Mouse (Mus musculus): ENCODE data around the gene Susd4. TPM values are rescaled to one million over a fixed set of nuclear protein-coding genes. Genes with fewer than 3 reads are reported as not detected.

Gene Susd4
- total RNA-seq, 2 experiments from 2014 or later: 99.5 to 102 TPM

DNA sequence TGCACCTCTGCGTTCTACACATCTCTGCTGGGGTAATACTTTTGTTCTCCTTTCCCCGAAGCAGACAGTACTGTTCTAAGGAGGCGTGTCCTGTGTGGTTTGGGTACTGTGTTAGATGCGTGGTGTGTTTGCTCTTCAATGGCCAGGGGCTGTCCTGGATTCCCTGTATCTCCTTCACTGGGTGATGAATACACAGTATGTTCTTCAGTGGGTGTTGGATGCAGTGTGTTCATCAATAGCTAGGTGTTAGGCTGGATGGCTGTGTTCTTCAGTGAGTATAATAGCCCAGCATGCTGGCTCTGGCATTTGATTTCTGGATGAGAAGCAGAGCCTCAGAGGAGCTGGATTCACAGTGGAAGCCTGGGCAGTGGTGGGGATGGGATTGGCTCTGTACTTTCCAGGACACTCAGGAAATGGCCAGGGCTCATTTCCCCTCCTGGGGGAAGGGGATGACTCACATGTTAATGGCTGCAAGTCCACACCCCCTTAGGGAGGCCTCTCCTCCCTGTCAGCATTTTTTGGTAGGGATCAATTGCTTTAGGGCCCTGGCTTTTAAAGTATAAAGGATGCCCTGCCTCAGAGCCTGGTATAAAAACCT, 75.8 kb downstream of the Susd4 start:
- intact Hi-C loops (cut with DNase I): no loop called here
- no peak for DNase-seq (ENCODE audit: low spot score in 2 of 2)

DNA sequence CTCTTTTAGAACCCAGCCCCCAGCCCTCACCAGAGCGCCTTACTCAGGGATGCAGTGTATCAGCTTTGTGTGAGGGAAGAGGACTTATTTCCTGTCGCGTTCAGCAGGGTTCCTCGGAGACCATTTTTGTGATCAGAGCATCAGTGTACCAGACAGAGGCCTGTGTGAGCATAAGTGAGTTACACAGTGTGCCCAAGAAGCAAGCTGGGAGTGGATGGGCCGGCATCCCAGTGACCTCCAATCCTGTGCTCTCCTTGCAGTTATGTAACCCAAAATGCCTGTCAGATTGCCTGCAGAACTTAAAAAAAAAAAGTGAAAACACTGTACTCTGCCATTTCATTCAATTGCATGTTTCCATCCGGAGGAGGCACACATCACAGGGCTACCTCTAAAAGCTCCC, 76.4 kb downstream of the Susd4 start:
- DNase-seq (ENCODE audit: low spot score in 2 of 2): peak in 1 of 2 experiments; percentile 28
- intact Hi-C loops (cut with DNase I): no loop called here

DNA sequence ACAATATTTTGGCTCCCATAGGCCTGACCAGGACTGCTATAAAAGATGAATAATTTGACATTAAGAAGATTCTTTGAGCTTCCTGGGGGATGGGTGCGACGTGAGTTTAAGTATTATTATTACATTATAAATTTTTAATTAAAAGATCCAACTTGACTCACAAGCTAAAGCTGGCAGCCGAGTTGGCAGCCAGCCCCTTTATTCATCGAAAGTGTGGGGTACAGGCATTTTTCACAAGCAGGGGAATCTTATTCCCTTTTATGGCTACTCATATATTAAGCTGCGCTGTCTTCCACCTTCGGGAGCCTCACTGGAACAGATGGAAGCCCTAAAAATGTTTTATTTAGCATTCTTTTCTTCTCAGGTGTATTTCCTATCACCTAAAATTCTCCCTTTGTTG, 76.9 kb downstream of the Susd4 start:
- intact Hi-C loops (cut with DNase I): no loop called here

DNA sequence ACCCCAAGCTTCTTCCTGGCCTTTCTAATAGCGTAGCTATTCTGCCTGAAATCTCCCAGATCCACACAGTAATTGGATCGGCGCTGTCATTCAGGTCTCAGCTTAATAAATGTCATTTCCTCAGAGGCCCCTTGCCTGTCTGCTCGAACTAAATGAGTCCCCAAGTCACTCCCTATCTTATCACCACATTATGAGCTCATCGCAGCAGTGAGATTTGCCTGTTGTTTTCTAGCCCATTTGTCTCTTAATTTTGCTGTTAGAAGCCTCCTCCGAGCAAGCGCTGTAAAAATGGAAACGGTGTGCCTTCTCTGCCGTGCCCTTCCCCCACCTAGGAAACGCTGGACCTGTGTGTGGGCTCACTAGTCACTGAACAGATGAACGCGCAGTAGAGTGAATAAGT, 85.9 kb downstream of the Susd4 start:
- intact Hi-C loops (cut with DNase I): no loop called here
- DNase-seq (ENCODE audit: low spot score in 2 of 2): peak; percentile 41 to 42

More for the DNA sequence above, 76.9 kb downstream of the Susd4 start:
- DNase-seq (ENCODE audit: low spot score in 2 of 2): no peak

DNA sequence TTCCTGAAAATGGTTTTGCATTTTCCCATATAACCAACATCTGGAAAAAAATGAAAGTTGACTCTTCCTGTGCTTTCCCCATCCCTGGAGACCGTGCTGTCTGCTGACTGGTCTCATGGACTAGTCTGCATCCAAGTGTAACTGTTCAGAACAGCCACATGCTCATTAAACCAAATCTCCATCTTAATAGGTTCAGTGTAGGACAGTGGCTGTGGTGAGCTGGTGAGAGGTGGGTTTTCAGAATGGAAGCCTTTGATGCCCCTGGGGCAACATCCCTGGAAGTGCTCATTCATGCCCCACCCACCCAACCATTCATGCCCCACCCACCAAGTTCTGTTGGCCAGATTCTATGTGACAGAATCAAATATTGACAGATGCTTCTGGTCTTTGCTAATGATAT, 86.4 kb downstream of the Susd4 start:
- intact Hi-C loops (cut with DNase I): no loop called here
- no peak for DNase-seq (ENCODE audit: low spot score in 2 of 2)

DNA sequence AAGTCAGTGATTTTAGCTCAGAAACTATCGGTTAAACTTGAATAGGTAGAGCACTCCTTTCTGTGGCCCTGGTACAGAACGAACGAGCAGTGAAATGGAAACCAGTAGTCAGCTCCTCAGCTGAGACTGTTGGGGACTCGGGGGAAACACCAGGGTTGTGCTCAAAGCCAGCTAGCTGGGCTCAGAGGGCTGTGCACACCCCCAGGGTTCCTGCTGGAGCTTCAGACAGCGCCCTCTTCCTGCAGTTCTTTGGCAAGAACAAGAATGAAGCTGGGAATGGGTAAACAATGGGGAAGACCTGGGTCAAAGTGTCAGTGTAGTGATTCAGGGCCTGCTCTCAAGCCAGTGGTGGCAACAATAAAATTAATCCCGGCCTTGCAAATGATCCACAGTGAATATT, 88.5 kb downstream of the Susd4 start:
- DNase-seq (ENCODE audit: low spot score in 2 of 2): no peak
- intact Hi-C loops (cut with DNase I): no loop called here

DNA sequence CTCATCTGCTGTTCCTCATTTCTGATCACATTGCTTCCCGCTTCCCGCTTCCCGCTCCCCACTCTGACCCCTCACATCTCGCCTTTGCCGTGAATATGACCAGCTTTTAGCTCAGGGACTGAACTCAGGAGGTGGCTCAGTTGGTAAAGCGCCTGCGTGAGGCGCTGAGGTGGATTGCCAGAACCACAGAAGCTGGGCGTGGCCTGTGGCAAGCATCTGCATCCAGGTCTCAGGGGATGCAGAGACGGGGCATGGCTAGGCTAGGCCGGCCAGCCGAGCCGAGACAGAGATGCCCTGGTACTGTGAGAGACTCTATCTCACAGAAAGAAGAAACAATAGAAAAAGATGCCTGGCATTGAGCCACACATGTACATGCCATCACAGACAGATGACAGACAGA, 93.0 kb downstream of the Susd4 start:
- intact Hi-C loops (cut with DNase I): no loop called here
- DNase-seq (ENCODE audit: low spot score in 2 of 2): no peak

DNA sequence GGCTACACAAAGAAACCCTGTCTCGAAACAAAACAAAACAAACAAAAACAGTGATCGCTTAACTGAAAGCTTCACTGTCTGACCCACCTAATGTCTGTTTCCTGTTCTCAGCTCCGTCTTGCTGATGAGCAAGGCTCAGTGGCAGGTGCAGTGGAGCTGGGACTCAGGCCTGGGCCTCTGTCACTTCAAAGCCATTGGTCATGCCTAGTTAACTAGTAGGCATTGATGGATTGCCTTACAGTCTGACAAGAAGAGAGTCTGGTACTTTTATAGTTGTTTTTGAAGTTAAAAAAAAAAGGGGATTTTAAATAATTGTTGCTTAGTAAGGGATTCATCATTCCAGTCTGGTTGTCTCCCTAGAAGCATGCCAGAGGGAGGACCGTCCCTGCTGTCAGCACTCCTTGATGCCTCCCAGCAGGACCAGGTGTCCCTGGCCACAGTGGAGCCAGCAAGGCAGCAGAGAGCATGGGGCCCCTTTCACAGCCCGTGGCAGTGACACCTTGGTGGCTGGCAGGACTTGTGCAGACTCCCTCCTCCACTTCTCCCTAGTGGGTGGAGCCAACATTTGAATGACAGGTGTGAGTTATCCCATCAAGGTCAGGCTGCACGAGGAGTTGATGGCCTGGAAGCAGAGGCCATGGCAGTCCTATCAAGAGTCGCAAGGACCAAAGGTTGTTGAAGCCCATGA, 98.2 kb downstream of the Susd4 start:
- intact Hi-C loops (cut with DNase I): no loop called here
- DNase-seq (ENCODE audit: low spot score in 2 of 2): no peak

DNA sequence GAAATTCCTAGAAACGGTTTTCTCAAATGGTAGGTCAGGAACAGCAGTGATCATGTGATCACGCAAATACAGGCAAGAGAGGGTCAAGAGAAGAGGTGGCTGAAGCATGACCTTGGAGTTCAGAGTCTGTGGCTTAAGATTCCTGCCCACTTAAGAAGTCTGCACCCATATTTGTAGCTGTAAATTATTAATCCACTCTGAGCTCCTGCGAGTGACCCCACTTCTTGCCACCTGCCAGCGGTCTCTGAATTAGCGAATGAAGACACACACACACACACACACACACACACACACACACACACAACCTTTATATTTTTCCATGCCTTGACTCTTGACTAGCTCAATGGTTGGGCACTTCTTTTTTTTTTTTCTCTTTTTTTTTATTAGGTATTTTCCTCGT, 99.7 kb downstream of the Susd4 start:
- intact Hi-C loops (cut with DNase I): no loop called here
- DNase-seq (ENCODE audit: low spot score in 2 of 2): no peak

DNA sequence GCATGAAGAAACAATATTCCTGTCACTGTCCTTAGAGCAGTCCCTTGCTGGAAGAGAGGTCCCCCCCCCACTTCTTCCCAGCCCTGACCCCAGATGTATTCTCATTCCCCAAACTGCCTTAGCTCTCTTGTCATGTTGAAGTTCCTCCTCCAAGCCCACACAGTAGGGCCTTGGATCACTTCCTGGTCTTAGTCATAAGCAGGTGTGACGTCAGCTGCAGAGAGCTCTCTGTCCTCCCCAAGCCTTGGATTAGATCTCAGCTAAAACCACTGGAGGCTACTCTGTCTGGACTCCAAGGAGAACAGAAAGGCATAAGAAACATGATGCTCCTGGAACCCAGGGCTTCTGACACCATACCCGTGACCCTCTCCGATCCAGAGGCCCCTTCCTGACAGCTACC, 104.2 kb downstream of the Susd4 start:
- intact Hi-C loops (cut with DNase I): loop anchor here (5.0 kb wide), 1 partner anchor 94 kb away; no protein-coding TSS in a partner anchor
- no peak for DNase-seq (ENCODE audit: low spot score in 2 of 2)

DNA sequence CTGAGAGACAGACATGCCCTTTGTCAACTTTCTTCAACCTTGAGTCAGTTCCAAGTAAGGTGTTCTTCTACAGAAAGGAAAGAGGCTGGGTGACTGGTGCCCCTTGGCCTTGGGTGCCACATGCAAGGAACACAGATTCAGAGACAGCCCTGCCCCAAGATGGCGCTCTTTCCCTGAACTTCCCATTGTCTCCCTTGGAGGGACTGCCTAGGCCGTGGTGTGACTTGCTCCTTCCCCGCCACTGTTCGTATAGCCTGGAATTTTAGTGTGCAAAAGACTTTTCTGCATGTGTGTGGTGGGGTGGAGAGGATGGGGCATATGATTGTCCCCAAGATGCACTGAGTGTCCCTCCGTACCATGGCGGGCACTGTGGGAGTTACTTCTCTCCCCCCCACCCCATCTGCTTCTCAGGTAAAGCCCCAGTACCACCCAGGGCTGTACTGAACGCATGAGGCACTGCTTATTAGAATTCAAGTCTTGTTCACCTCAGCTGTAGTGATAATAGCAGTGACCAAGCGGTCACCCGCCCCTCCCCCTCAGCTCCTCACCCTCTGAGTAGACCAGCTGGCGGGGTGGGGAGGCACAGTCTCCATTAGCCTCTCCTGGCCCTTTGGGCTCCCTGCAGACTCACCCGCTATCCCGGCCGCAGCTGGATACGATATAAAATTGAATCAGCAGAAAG, 104.9 kb downstream of the Susd4 start:
- intact Hi-C loops (cut with DNase I): loop anchor here (5.0 kb wide), 1 partner anchor 94 kb away; no protein-coding TSS in a partner anchor
- DNase-seq (ENCODE audit: low spot score in 2 of 2): peak in 1 of 2 experiments; percentile 43

DNA sequence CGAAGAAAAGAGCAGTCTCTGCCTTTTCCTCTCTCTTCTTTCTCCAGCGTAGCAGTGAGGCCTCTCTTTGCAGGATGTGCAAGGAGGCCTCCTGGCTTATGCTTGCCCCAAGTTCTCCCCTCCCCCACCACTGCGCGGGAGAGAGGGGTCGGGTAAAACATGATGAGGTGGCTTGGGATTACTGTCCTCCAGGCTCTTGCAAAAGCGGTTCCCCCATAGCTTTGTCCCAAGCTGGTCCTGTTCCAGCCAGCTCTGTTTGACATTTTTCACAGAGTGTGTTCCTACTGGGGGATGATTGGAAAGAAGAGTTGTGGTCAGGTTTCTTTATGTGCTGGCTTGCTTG, 105.4 kb downstream of the Susd4 start:
- no peak for DNase-seq (ENCODE audit: low spot score in 2 of 2)
- intact Hi-C loops (cut with DNase I): loop anchor here (5.0 kb wide), 1 partner anchor 93 kb away; no protein-coding TSS in a partner anchor

DNA sequence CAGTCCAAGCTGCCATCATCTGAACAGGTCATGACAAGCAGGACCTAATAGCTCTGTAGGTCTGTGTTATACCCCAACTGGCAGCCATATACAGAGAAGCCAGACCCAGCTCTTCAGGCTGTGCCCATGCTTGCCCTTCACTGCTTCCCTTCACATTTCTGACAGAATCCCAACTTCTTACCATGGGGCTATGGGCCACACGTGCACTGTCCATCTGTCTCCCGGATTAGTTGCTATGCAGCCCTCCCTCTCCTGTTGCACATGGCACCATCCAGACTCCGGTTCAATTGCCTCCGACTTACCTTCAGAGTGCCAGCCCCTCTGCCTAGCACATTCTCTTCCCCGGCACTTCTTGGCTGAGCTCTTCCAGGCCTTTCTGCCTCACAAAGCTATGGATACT, 114.5 kb downstream of the Susd4 start:
- intact Hi-C loops (cut with DNase I): no loop called here

DNA sequence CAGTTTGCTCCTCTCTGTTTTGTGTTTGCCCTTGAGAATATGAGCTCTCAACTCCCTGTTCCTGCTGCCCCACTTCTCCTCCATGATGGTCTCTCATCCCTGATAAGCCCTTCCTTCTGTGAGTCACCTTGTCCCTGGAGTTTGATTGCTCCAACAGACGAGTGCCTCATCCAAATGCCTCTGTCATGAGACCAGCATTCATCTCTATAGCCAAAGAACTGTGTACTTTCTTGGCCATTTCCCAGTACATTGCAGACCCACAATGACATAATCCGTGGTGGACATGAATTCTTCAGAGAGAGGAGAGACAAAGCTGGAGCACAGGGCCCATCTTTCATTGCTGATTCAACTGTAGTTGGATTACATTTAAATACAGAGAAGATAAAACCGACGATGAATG, 115.1 kb downstream of the Susd4 start:
- intact Hi-C loops (cut with DNase I): no loop called here
- DNase-seq (ENCODE audit: low spot score in 2 of 2): no peak

More for the DNA sequence above, 114.5 kb downstream of the Susd4 start:
- DNase-seq (ENCODE audit: low spot score in 2 of 2): no peak

DNA sequence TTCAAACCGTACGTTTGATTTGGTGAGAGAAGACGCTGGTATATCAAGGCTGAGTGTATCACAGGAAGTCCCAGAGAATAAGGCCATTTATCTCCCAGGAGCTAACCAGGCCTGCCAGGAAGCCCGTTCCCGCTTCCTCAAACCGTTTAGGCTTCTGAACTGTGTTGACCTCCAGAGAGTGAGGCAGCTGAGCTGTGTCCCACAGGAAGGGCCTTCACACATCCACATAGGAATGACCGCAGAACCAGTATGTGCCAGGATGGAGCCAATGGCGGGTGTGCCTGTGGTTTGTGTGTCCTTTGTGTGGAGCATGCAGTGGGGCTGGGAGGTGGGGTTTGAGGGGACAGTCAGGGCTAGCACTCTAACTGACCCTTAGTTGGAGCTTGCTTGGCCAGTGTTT, 117.6 kb downstream of the Susd4 start:
- no peak for DNase-seq (ENCODE audit: low spot score in 2 of 2)
- intact Hi-C loops (cut with DNase I): no loop called here

DNA sequence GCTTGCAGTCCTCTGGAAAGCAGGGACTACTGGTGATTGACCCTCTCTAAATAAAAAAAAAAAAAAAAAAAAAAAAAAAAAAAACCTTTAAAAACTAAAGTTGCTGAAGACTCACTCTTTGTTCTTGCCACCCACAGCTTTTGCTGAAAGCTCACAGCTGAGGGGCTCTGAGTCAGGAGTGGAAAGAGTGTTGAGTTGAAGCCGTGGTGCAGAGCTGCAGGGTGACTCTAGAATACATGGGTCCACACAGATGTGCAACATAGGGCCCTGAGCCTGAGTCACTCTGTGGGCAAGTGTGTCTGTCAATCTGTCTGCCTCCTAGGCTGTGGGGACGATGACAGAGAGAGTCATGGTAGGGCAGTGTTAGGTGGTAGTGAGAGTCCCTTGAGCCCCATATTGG, 119.0 kb downstream of the Susd4 start:
- intact Hi-C loops (cut with DNase I): no loop called here
- no peak for DNase-seq (ENCODE audit: low spot score in 2 of 2)

DNA sequence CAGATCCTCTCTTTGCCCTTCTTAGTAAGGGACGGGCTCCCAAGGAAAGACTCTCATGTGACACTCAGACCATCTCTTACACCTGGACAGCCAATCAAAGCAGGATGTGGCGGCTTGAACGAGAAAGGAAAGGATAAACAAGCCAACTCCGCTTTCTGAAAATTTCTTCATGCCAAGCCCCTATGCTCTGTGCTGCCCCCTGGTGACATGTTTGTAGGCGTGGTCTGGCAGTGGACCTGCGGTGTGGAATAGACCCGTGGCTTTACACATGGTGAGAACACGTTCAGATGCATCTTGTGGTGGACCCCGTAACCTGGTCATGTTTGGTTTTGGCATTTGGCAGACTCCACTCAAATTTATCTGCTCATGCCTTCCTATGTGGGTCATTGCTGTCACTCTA, 132.0 kb downstream of the Susd4 start:
- intact Hi-C loops (cut with DNase I): no loop called here
- DNase-seq (ENCODE audit: low spot score in 2 of 2): peak in 1 of 2 experiments; percentile 46

DNA sequence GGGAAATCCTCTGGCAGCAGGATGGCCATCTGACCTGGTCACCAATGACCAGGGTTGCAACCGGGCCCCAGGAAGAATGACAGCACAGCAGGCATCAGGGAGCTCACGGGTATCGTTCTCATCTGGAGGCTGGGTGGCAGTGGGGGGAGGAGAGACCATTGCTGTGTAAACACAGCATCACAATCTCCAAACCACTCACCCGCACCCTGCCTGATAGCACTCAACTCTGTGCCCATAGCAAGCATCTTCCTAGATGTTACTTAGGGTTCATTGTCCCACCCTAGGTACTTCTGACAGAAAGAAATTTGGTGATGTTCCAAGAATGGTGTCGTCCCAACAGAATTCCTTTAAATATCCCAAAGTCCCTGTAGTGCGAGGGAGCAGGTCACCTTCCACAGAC, 133.4 kb downstream of the Susd4 start:
- intact Hi-C loops (cut with DNase I): no loop called here

DNA sequence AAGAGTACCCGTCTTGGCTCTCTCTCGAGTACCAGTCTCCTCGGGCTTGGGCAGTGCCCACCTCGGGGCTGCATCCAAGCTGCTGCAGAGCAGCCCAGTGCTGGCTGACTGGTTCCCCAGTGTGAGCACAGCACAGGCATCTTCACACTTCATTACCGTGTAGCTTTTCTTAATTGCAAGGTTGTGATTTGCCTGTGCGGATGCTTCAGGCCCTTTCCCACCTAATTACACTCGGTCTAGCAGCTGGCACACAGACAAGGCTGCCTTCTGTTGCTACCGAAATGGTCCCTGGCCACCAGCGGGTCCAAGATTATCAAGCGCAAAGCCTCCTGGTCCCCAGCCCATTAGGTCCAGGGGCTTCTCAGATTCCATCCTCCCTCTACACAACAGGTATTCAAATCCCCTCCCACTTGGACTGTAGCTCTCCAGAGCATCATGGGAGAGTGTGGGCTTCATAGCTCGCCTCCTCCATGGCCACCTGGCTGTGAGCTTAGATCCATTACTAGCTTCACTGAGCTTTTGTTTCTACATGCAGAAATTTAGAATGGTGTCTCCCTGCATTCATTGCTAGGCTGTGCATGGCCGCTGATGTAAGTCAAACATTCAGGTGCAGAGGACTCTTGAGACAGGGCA, 134.0 kb downstream of the Susd4 start:
- intact Hi-C loops (cut with DNase I): no loop called here
- no peak for DNase-seq (ENCODE audit: low spot score in 2 of 2)

More for the DNA sequence above, 133.4 kb downstream of the Susd4 start:
- no peak for DNase-seq (ENCODE audit: low spot score in 2 of 2)

DNA sequence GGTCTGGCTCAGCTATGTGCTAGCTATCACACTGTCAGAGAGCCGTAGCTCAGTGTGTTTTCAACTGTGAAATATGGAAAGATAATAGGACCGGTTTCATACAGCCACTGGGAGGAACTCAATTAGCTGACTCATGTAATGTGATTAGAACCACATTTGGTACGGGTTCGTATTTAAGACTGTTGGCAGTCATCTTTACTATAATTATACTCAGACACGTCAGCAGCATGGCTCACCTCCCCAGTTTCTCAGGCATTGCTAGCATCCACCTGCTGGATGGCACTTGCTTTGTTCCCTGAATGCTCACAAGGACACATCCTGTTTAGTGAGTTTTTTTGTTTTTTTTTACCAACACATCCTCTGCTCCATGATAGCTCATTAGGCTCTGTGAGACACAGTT, 138.4 kb downstream of the Susd4 start:
- intact Hi-C loops (cut with DNase I): no loop called here
- DNase-seq (ENCODE audit: low spot score in 2 of 2): no peak

All from left cerebral cortex, postnatal 14 days (tissue).